Mouse (Mus musculus): ENCODE data around the gene Creld2.

DNA sequence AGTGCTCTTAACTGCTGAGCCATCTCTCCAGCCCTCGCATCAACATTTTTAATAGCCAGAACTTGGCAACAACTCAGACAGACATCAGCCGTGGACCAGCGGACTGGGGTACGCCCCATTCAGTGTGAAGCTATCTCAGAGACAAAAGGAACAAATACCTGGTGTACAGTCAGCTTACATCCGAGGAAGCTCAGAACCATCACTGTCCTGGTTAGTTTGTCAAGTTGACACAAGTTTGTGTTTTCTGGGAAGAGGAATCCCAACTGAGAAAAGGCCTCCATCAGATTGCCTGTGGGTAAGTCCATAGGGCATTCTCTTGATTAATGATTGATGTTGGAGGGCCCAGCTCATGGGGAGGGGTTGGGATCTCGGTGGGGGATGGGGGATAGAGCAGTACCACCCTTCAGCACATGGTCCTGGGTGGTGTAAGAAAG, 18.5 kb upstream of the Creld2 start:
- no peak for TF ChIP-seq CTCF (IDR thresholded peaks at IDR 0.05; ENCODE audit: low read depth, low read length)
- TF ChIP-seq GATA1 (IDR thresholded peaks at IDR 0.05; ENCODE audit: borderline replicate concordance, low read length), result no peak
- no peak for TF ChIP-seq TAL1 (conservative IDR thresholded peaks at IDR 0.05; ENCODE audit: low read depth, low read length)
